ENCODE assay signal across 8 mouse cellular contexts in genomic region chr7:105736911-105737521, GRCm38 (mm10). TPM values are rescaled to one million over a fixed set of nuclear protein-coding genes. Genes with fewer than 3 reads are reported as not detected.
A peak's percentile ranks its signal among the peaks of the same experiment; 100 is the strongest.
DNase-seq lines count a peak whose midpoint lies in the region; ATAC-seq and TF ChIP-seq lines count a peak whose summit lies in the region.

Gene Rrp8 (minus strand): TSS chr7:105737385.

- WGBS in embryonic facial prominence, embryonic 14.5 days, result under 1% methylated on average over 29 of the region's 30 CpGs
- WGBS in heart, embryonic 15.5 days, result under 1% methylated on average over 30 of the region's 30 CpGs
- WGBS in lung, adult 2 months, result under 1% methylated on average over 30 of the region's 30 CpGs
- WGBS in neural tube, embryonic 15.5 days, result under 1% methylated on average over 30 of the region's 30 CpGs

- DNase-seq in Patski (ENCODE audit: low read depth, low spot score), result no peak
- peak; percentile 27 for DNase-seq in embryonic facial prominence, embryonic 14.5 days (ENCODE audit: low spot score)
- DNase-seq in kidney, postnatal 10 days, result peak; percentile 64
- peak; percentile 68 for DNase-seq in lung, adult 2 months
- DNase-seq in retina, postnatal 1 day, result no peak

- POLR2A ChIA-PET in Patski (lab: Charles Lee), result interaction anchor here (0.7 to 1.6 kb wide), 2 partner anchors 71 to 75 kb away, joined by 4 to 7 read pairs; no protein-coding TSS in a partner anchor

- CTCF ChIA-PET in Patski (lab: Charles Lee), result interaction anchor here (0.7 to 1.0 kb wide), 2 partner anchors 15 to 203 kb away, joined by 3 read pairs; partner anchors contain the start of gene Tpp1

- peak; percentile 37 for ATAC-seq in CD4-positive, CD25-positive, alpha-beta regulatory T cell, adult 4 months
- peak; percentile 24 for ATAC-seq in Patski
- ATAC-seq in embryonic facial prominence, embryonic 14.5 days (ENCODE audit: low read depth), result no peak
- ATAC-seq in heart, embryonic 15.5 days (replicated peaks; ENCODE audit: insufficient number of reproducible peaks, insufficient read depth, low FRiP score, low read depth), result no peak
- ATAC-seq in neural tube, embryonic 15.5 days (ENCODE audit: low FRiP score), result peak; percentile 33; the same call in 1 of the 2 replicates

- TF ChIP-seq POLR2A in lung, adult 2 months (IDR thresholded peaks at IDR 0.05; ENCODE audit: borderline replicate concordance, extremely low read depth, low read depth, low read length), result 0 out of 2 replicates have a peak, but pooled peaks have one; percentile 32

- H3K27ac ChIP-seq in embryonic facial prominence, embryonic 14.5 days (replicated peaks; ENCODE audit: low read depth, low read length), result peak within 1 kb of the TSS; percentile 89
- H3K27ac ChIP-seq in heart, embryonic 15.5 days, result peak within 1 kb of the TSS; percentile 98
- peak within 1 kb of the TSS; percentile 86 for H3K27ac ChIP-seq in neural tube, embryonic 15.5 days (replicated peaks)

- no peak for TF ChIP-seq CTCF in Patski (IDR thresholded peaks at IDR 0.05)
- TF ChIP-seq CTCF in lung, adult 2 months (IDR thresholded peaks at IDR 0.05; ENCODE audit: insufficient read depth, low read length), result no peak

- H3K27me3 ChIP-seq in Patski, result no peaks in the 10 kb centered on the region
- H3K27me3 ChIP-seq in embryonic facial prominence, embryonic 14.5 days (replicated peaks; ENCODE audit: control insufficient read depth, insufficient read depth, low read length), result no peaks in the 10 kb centered on the region
- H3K27me3 ChIP-seq in heart, embryonic 15.5 days, result no peaks in the 10 kb centered on the region
- H3K27me3 ChIP-seq in neural tube, embryonic 15.5 days (replicated peaks), result no peaks in the 10 kb centered on the region

- no peaks in the 10 kb centered on the region for H3K9me3 ChIP-seq in embryonic facial prominence, embryonic 14.5 days (ENCODE audit: control insufficient read depth, low read length)
- no peaks in the 10 kb centered on the region for H3K9me3 ChIP-seq in heart, embryonic 15.5 days (replicated peaks)
- no peaks in the 10 kb centered on the region for H3K9me3 ChIP-seq in neural tube, embryonic 15.5 days (replicated peaks)

- peaks cover 51% of the 10 kb centered on the region for H3K36me3 ChIP-seq in embryonic facial prominence, embryonic 14.5 days (ENCODE audit: control insufficient read depth, insufficient read depth, low read length)
- peaks cover 44% of the 10 kb centered on the region for H3K36me3 ChIP-seq in heart, embryonic 15.5 days
- H3K36me3 ChIP-seq in neural tube, embryonic 15.5 days, result peaks cover 45% of the 10 kb centered on the region

- H3K9ac ChIP-seq in embryonic facial prominence, embryonic 14.5 days (ENCODE audit: low read depth, low read length), result peak within 1 kb of the TSS; percentile 89
- H3K9ac ChIP-seq in heart, embryonic 15.5 days, result peak within 1 kb of the TSS; percentile 94
- H3K9ac ChIP-seq in neural tube, embryonic 15.5 days (replicated peaks), result peak within 1 kb of the TSS; percentile 91

- peaks cover 21% of the 10 kb centered on the region for H3K4me1 ChIP-seq in embryonic facial prominence, embryonic 14.5 days (ENCODE audit: control insufficient read depth, insufficient read depth, low read length)
- peaks cover 35% of the 10 kb centered on the region for H3K4me1 ChIP-seq in heart, embryonic 15.5 days (replicated peaks)
- H3K4me1 ChIP-seq in lung, adult 2 months (ENCODE audit: control insufficient read depth, insufficient read depth, low read length), result peaks cover 14% of the 10 kb centered on the region
- peaks cover 37% of the 10 kb centered on the region for H3K4me1 ChIP-seq in neural tube, embryonic 15.5 days

- in situ Hi-C loops in Patski (cut with MboI; ENCODE audit: low pct_unique_long_range_greater_than_20kb), result loop anchor here (5.0 to 10.0 kb wide), 3 partner anchors 95 to 342 kb away; partner anchors contain the start of genes Arfip2, Gm45799, Smpd1 and Timm10b

- H3K4me3 ChIP-seq in embryonic facial prominence, embryonic 14.5 days (ENCODE audit: low read depth, low read length), result peak within 1 kb of the TSS; percentile 84
- peak within 1 kb of the TSS; percentile 86 for H3K4me3 ChIP-seq in heart, embryonic 15.5 days
- peak within 1 kb of the TSS; percentile 100 for H3K4me3 ChIP-seq in lung, adult 2 months (replicated peaks; ENCODE audit: extremely low read depth, low read depth, low read length)
- peak within 1 kb of the TSS; percentile 86 for H3K4me3 ChIP-seq in neural tube, embryonic 15.5 days (replicated peaks)

- H3K4me2 ChIP-seq in embryonic facial prominence, embryonic 14.5 days (ENCODE audit: low read depth, low read length), result peak within 1 kb of the TSS; percentile 73
- peak within 1 kb of the TSS; percentile 76 for H3K4me2 ChIP-seq in heart, embryonic 15.5 days
- H3K4me2 ChIP-seq in neural tube, embryonic 15.5 days, result peak within 1 kb of the TSS; percentile 89

RNA-seq across cellular contexts. Expression of gene Rrp8, which starts in this region (rescaled TPM):
- polyA plus RNA-seq in CD4-positive, CD25-positive, alpha-beta regulatory T cell, adult 4 months (2017; shearing (Covaris generic)), result 10 to 100 TPM; 19.1 to 24.8 TPM
- 34.0 TPM for polyA plus RNA-seq in Patski (2021)
- 30.9 and 31.2 TPM in 2 replicates for polyA plus RNA-seq in embryonic facial prominence, embryonic 14.5 days (2014; fragmentation: Nextera tagmentation; extraction: Ambion mirVana)
- 18.7 and 23.2 TPM in 2 replicates for polyA plus RNA-seq in heart, embryonic 15.5 days (2015; fragmentation: Nextera tagmentation; extraction: Ambion mirVana)
- 7.5 and 8.4 TPM in 2 replicates for polyA plus RNA-seq in lung, adult 2 months (2012; rRNA removed)
- 27.8 and 28.8 TPM in 2 replicates for polyA plus RNA-seq in neural tube, embryonic 15.5 days (2015; fragmentation: Nextera tagmentation; extraction: Ambion mirVana)

Comparison
In these comparisons a context has a peak if more than half of its experiments do, and no peak if none do; other contexts are left out.
1. ATAC-seq: peak in CD4-positive, CD25-positive, alpha-beta regulatory T cell, adult 4 months (single experiment), Patski (single experiment) and neural tube, embryonic 15.5 days (single experiment); none in embryonic facial prominence, embryonic 14.5 days (single experiment) and heart, embryonic 15.5 days (single experiment).
2. DNase-seq: peak in embryonic facial prominence, embryonic 14.5 days (single experiment), kidney, postnatal 10 days (single experiment) and lung, adult 2 months (single experiment); none in Patski (single experiment) and retina, postnatal 1 day (single experiment).
3. Peak in every context shown above with its lines, with median percentiles within 50 percentile points of each other: H3K27ac ChIP-seq, H3K4me2 ChIP-seq, H3K4me3 ChIP-seq and H3K9ac ChIP-seq.